Mouse (Mus musculus) forebrain, embryonic 14.5 days (tissue): ENCODE results near the gene Dnaja3. TPM values are rescaled to one million over a fixed set of nuclear protein-coding genes. Genes with fewer than 3 reads are reported as not detected.

Source experiments
- ATAC-seq: fragments of 200-750 bp; cut with Nextera tagmentation; 2 replicates; pipeline ENCODE4 v1.8.0; 2017; ENCODE audit warnings: mild to moderate bottlenecking, moderate library complexity
- DNase-seq: peaks from one replicate; pipeline ENCODE4 v3.0.0-alpha.2; 2015; ENCODE audit warnings: low spot score
- H3K27ac ChIP-seq: fragments of 300-500 bp; sonication (generic); 2 replicates; pipeline ENCODE4 v1.5.1; 2014; ENCODE audit warnings: low read depth, mild to moderate bottlenecking, control low read depth, low read length, moderate library complexity
- H3K27me3 ChIP-seq: fragments of 300-500 bp; sonication (generic); replicated peaks from 2 replicates; pipeline ENCODE4 v1.6.1; 2014; ENCODE audit warnings: low read length, control low read depth, mixed read lengths; ENCODE audit not compliant: control insufficient read depth, insufficient read depth
- H3K36me3 ChIP-seq: fragments of 300-500 bp; sonication (generic); 2 replicates; pipeline ENCODE4 v1.6.1; 2014; ENCODE audit warnings: low read length, control low read depth; ENCODE audit not compliant: control insufficient read depth, insufficient read depth
- H3K4me1 ChIP-seq: fragments of 300-500 bp; sonication (generic); 2 replicates; pipeline ENCODE4 v1.6.1; 2014; ENCODE audit warnings: antibody characterized with exemption, low read length, control low read depth; ENCODE audit not compliant: control insufficient read depth, insufficient read depth
- H3K4me2 ChIP-seq: fragments of 300-500 bp; sonication (generic); 2 replicates; pipeline ENCODE4 v1.6.1; 2014; ENCODE audit warnings: mild to moderate bottlenecking, control low read depth, low read length
- H3K4me3 ChIP-seq: fragments of 300-500 bp; sonication (generic); 2 replicates; pipeline ENCODE4 v1.5.1; 2014; ENCODE audit warnings: low read depth, low read length, control low read depth
- H3K9ac ChIP-seq: fragments of 300-500 bp; sonication (generic); 2 replicates; pipeline ENCODE4 v1.6.1; 2014; ENCODE audit warnings: mild to moderate bottlenecking, low read length, control low read depth, moderate library complexity
- H3K9me3 ChIP-seq: fragments of 300-500 bp; sonication (generic); replicated peaks from 2 replicates; pipeline ENCODE4 v1.6.1; 2016; ENCODE audit warnings: low read length, control low read depth, mixed read lengths; ENCODE audit not compliant: control insufficient read depth
- WGBS: fragments of 180-500 bp; shearing (Covaris S2); extraction: QIAGEN DNeasy Blood & Tissue Kit; methylation state at CpG from one replicate; pipeline ENCODE4 v1.1.7; 2014; 5-methylcytosine and 5-hydroxymethylcytosine counted together
- polyA plus RNA-seq: library from polyadenylated mRNA; unstranded; fragments of >200 nt; fragmentation: Nextera tagmentation; extraction: Ambion mirVana; gene quantifications from 2 replicates; pipeline ENCODE4 v1.2.1, GENCODE M21; 2014

Gene Dnaja3
- polyA plus RNA-seq, 1 experiment from 2014 or later = 39.7 TPM

DNA sequence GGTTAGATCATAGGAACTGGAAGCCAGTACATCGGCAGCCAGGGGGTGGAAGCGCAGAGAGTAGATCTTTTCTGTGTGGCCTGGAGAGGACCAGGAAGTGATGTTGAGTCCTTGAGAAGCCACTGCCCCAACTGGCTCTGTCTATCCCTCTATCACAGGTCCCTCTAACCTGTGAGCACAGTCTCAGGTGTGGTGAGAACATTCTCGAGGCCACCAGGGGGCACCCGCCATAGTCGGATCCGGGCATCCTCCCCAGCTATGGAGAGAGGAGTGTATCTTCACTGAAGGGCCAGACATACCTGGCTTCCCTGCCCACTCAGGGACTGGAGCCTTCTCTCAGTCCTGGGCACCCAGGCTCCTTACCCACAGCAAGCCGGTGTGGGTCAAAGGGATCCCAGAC is 7.7 kb upstream of the Dnaja3 start:
- DNase-seq (peak; percentile 32), ATAC-seq (no peak)
- no peaks in the 10 kb centered on the region for H3K9me3 ChIP-seq

DNA sequence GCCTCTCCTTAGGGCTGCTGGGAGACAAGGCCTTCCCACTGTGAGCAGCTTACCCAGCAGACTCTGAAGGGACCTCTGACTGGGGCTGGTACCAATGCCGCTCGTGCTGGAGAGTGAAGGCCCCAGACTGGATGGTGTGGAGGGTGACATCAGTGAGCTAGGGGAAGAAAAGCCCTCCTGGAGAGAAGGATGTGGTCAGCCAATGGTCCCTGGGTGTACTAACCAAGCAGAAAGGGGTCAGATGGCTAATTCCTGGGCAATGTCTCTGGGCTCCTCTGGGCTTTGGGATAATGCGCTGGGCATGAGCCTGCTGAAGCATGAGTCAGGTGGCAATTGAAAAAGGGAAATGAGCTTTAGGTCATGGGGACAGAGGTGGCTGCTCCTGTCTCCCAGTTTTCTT is 6.1 kb upstream of the Dnaja3 start:
- Histone ChIP-seq H3K36me3 (peaks cover 5% of the 10 kb centered on the region; the same call in 1 of the 2 replicates), H3K4me1 (no peaks in the 10 kb centered on the region), H3K9me3 (no peaks in the 10 kb centered on the region), H3K27me3 (no peaks in the 10 kb centered on the region), H3K4me3 (no peak overlapping the region), H3K9ac (no peak overlapping the region), H3K4me2 (no peak overlapping the region), H3K27ac (no peak overlapping the region)
- ATAC-seq (no peak), DNase-seq (no peak)
- 88% methylated on average over 3 of the region's 3 CpGs for WGBS

More for the DNA sequence above, 7.7 kb upstream of the Dnaja3 start:
- no peak overlapping the region for H3K9ac ChIP-seq
- H3K4me1 ChIP-seq = no peaks in the 10 kb centered on the region
- no peak overlapping the region for H3K27ac ChIP-seq
- H3K4me3 ChIP-seq = no peak overlapping the region
- 45% methylated on average over 7 of the region's 7 CpGs for WGBS
- no peak overlapping the region for H3K4me2 ChIP-seq
- H3K36me3 ChIP-seq = peaks cover 9% of the 10 kb centered on the region
- H3K27me3 ChIP-seq = no peaks in the 10 kb centered on the region

DNA sequence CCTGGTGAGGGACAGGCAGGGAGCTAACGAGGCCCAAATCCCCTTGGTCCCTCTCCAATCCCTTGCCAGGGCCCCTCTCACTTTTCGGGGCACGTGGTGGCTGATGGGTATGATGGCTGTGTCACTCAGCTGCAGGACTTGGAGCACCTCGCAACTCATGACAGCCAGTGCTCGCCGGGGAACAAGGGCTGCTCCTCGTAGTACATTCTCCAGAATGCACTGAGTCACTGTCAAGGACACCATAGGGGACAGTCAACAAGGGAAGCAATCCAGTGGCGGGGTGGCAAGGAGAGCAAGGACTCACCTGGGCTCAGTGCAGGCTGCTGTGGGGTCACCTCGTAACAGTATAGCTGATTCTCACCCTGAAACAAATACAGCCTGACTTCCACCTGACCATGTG is 5.1 kb upstream of the Dnaja3 start:
- Histone ChIP-seq H3K27ac (no peak overlapping the region), H3K4me1 (peaks cover 3% of the 10 kb centered on the region; the same call in 1 of the 2 replicates), H3K27me3 (no peaks in the 10 kb centered on the region), H3K9me3 (no peaks in the 10 kb centered on the region), H3K4me3 (no peak overlapping the region), H3K36me3 (peaks cover 5% of the 10 kb centered on the region; the same call in 1 of the 2 replicates), H3K9ac (no peak overlapping the region), H3K4me2 (no peak overlapping the region)
- 77% methylated on average over 9 of the region's 9 CpGs for WGBS
- DNase-seq (no peak), ATAC-seq (no peak)

DNA sequence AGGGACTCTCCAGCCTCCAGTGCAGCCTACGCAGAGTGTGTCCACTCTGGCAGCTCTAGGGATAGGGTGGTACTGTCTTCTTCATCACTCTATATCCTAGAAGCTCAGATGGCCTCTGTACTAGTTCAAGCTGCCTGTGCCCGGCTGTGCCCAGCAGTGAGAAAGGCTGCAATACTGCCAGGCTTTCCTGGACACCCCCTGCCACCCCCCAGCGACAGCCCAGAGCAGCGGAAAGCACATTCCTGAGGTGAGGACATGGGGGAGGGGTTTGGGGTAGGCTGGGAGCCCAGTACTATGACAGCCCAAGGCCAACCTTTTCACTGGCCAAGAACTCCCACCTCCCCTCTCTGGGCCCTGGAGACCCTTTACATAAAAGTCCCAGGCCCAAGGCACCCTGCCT is 4.0 kb upstream of the Dnaja3 start:
- Histone ChIP-seq H3K9me3 (no peaks in the 10 kb centered on the region), H3K4me2 (no peak overlapping the region), H3K36me3 (peaks cover 5% of the 10 kb centered on the region; the same call in 1 of the 2 replicates), H3K4me1 (peaks cover 7% of the 10 kb centered on the region), H3K9ac (no peak overlapping the region), H3K27ac (no peak overlapping the region), H3K27me3 (no peaks in the 10 kb centered on the region), H3K4me3 (no peak overlapping the region)
- no peak for ATAC-seq
- DNase-seq = no peak
- WGBS = 72% methylated on average over 4 of the region's 4 CpGs

DNA sequence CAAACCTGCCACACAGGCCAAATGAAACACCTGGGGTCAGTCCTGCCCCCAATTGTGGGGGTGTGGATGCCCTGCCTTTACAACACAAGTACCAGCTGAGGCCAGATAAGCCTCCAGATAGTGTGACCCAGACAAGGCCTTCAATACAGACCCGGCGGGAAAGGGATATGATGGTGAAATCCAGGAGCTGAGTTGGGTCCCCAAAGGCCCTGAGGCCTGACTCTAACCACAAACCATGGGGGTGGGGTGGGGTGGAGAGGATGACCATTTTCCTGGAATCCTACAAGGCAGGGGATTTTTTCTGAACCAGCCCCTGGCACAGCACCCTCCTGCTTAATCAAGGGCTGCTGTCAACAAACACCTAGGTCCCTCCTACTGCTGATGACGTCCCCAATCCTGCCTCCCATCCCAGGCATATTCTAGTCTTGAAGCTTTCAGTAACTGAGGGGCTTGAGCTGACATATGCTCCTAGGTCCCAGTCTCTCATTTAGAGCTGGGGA is 848 bp upstream of the Dnaja3 start:
- Histone ChIP-seq H3K36me3 (peaks cover 5% of the 10 kb centered on the region; the same call in 1 of the 2 replicates), H3K9ac (no peak overlapping the region), H3K27me3 (no peaks in the 10 kb centered on the region), H3K9me3 (no peaks in the 10 kb centered on the region), H3K4me1 (peaks cover 25% of the 10 kb centered on the region), H3K4me3 (no peak overlapping the region), H3K27ac (no peak overlapping the region), H3K4me2 (no peak overlapping the region)
- ATAC-seq (no peak), DNase-seq (no peak)
- 93% methylated on average over 3 of the region's 3 CpGs for WGBS

DNA sequence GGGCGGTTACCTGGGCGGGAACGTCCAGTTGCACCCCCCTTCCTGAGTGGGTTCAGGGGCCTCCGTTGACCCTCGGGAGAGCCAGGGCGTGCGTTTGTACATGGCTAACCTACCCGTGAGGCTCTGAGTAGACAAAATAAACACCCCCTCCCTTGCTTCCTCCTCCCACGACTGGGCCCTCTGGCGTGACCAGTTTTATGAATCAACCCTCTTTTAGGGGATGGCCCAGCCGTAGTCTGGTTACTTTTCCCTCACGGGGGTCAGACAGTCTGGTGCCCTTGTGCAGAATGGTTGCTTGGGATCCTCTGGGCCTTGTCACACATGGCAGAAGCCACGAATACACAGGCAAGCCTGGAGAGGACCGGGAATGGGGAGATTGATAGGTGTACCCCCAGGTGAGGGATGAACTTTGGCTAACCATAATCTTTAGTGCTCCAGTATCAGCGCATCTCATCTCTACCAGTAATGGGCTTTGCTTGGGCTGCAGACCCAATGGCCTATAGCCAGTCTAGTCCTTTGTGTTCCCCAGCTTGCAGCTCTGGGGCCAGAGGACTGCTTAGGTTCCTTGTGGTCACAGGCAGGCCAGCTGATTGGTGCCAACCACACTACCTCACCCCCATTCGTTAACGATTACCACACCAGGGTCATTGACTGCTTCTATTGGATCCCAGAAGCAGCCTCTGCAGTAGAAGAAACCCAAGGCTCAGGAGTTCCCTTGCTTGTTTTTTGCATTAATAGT is 647 bp downstream of the Dnaja3 start:
- H3K4me1 ChIP-seq = peaks cover 30% of the 10 kb centered on the region
- H3K9ac ChIP-seq = peak overlapping the region; percentile 65
- H3K27ac ChIP-seq = no peak overlapping the region
- peak overlapping the region; percentile 41 for H3K4me3 ChIP-seq
- no peak for DNase-seq
- no peaks in the 10 kb centered on the region for H3K36me3 ChIP-seq
- ATAC-seq = no peak
- no peaks in the 10 kb centered on the region for H3K27me3 ChIP-seq
- peak overlapping the region; percentile 82 for H3K4me2 ChIP-seq
- H3K9me3 ChIP-seq = no peaks in the 10 kb centered on the region
- WGBS = 17% methylated on average over 17 of the region's 17 CpGs

DNA sequence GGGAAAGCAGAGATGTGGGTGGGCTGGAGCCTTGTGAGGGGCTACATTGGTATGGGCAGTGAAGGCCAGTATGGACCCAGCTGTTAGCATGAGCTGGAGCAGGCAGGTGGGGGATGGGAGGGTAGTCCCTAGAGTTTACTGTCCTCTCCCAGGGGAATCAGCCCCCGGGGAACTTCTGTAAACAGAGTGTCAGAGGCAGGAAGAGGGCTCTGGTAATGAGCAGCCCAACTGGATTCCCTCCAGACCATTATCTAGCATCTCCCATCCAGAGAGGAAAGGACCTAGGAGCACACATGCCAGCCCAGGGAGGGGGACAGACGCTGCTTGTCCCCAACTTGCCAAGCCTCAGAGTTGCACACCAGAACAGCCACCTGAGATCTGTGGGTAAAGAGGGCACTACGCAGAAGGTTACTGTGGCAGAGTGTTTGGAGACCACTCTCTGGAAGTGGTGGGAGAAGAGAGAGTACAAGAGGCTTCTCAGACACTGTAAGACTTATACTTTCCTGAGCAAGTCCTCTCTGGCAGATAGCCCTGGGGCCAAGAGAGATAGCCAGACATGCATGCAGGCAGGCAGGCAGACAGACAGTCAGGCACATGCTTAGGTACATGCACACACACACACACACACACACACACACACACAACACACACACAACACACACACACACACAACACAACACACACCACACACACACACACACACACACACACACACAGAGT is 1.5 kb downstream of the Dnaja3 start:
- H3K4me2 ChIP-seq = peak overlapping the region; percentile 82; the same call in 1 of the 2 replicates
- no peak overlapping the region for H3K27ac ChIP-seq
- H3K9me3 ChIP-seq = no peaks in the 10 kb centered on the region
- ATAC-seq (no peak), DNase-seq (no peak)
- H3K36me3 ChIP-seq = no peaks in the 10 kb centered on the region
- no peaks in the 10 kb centered on the region for H3K27me3 ChIP-seq
- WGBS = 65% methylated on average over 3 of the region's 3 CpGs
- peaks cover 30% of the 10 kb centered on the region for H3K4me1 ChIP-seq
- H3K9ac ChIP-seq = no peak overlapping the region
- H3K4me3 ChIP-seq = no peak overlapping the region

DNA sequence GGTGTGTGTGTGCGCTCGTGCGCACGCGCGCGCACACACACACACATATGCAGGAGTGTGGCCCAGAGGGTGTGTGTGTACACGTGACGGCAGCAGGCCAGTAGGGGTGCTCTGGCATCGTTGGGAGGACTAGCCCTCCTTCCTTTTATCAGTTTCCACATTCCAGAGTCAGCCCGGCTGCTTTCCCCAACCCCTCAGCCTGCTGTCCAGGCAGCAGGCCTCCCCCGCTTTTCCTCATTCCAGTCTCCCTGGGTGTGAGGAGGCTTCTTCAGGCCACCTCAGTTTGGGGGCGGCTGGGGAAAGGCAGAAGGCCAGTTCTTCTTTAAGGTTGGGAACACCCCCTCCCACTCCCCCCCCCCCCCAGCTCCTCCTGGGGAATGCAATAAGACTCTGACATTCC is 2.4 kb downstream of the Dnaja3 start:
- peak; percentile 45 for DNase-seq

More for the DNA sequence above, 2.4 kb downstream of the Dnaja3 start:
- WGBS = 45% methylated on average over 13 of the region's 13 CpGs
- peak; percentile 11; the same call in 1 of the 2 replicates for ATAC-seq
- H3K4me3 ChIP-seq = no peak overlapping the region
- H3K4me2 ChIP-seq = no peak overlapping the region
- H3K36me3 ChIP-seq = no peaks in the 10 kb centered on the region
- no peaks in the 10 kb centered on the region for H3K27me3 ChIP-seq
- no peaks in the 10 kb centered on the region for H3K9me3 ChIP-seq
- H3K27ac ChIP-seq = peak overlapping the region; percentile 27; the same call in 1 of the 2 replicates
- H3K4me1 ChIP-seq = peaks cover 30% of the 10 kb centered on the region
- no peak overlapping the region; the same call in 1 of the 2 replicates for H3K9ac ChIP-seq
